Mouse (Mus musculus): ENCODE results near the gene Flrt3.

- TF ChIP-seq EP300 (IDR thresholded peaks at IDR 0.05; ENCODE audit: insufficient read depth, low read depth, low read length): no peak
- no peak for TF ChIP-seq CTCF (IDR thresholded peaks at IDR 0.05; ENCODE audit: low read depth, low read length)
- no peak for TF ChIP-seq POLR2A (IDR thresholded peaks at IDR 0.05; ENCODE audit: insufficient read depth, low read length)
Observed at GRCm38 (mm10) chr2:140653481-140653880, 17.8 kb downstream of the Flrt3 start.
